In the genomic region with DNA sequence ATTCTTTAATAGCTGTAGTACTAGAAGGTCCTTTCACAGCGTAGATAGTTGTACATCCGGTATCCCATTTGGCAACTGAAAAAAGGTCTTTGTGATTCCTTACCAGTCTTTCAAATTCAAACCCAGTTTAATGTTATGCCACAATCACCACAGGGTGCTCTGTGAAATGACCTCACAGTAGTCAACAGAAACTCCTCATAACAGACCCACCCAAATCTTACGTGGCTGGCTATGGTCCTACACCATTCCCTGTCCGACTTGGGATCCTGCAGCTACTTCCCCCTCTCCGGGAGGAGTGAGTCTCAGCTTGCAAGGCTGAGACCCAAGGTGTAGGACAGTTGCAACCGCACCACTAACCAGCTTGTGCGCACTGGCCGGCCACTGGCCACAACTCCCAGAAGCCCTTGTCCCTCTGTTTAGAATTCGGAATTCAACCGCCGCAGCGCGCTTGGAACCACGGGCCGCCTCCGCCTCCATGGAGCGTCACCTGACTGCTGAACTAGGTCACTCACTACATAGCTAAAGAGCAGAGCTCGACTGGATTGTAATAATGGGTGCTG, we compare ENCODE assay signal across 28 mouse cellular contexts. TPM values are rescaled to one million over a fixed set of nuclear protein-coding genes. Genes with fewer than 3 reads are reported as not detected.
A peak's percentile ranks its signal among the peaks of the same experiment; 100 is the strongest.
DNase-seq lines count a peak whose midpoint lies in the region; TF ChIP-seq lines count a peak whose summit lies in the region.
"Had no signal": no experiment of that assay in that cellular context is flagged by ENCODE, and none has a peak within 500 bp of the region (broad histone marks: within the 10 kb centered on the region; RNA-seq: fewer than 3 reads in every experiment).

TSS of gene Morc2b (minus strand) at position 423 of the 560 bp plus-strand sequence.

- 0 out of 2 replicates have a peak within 1 kb of the TSS, but pooled peaks have one; percentile 25 for H3K9ac ChIP-seq in ES-Bruce4 (ENCODE audit: low read depth, poor library complexity, severe bottlenecking)
- H3K9ac ChIP-seq: embryonic facial prominence, embryonic 13.5 days; forebrain, embryonic 12.5 days; forebrain, embryonic 15.5 days; hindbrain, embryonic 14.5 days had no signal

- H3K9me3 ChIP-seq in E14TG2a.4 (ENCODE audit: low read length): no peaks in the 10 kb centered on the region
- no peaks in the 10 kb centered on the region for H3K9me3 ChIP-seq in ES-Bruce4 (replicated peaks; ENCODE audit: control insufficient read depth, insufficient read depth, low read length, poor library complexity, severe bottlenecking)
- H3K9me3 ChIP-seq: embryonic facial prominence, embryonic 13.5 days; forebrain, embryonic 15.5 days had no signal

- peak; percentile 89 for DNase-seq in R1 (ENCODE audit: low read depth, low spot score)
- peak; percentile 11 for DNase-seq in testis, postnatal 14 days (ENCODE audit: low spot score)
- no peak for DNase-seq in gastrocnemius, postnatal 10 days
- DNase-seq in spleen, adult 12 weeks (ENCODE audit: low spot score): no peak
- DNase-seq: adrenal gland, adult 8-10 months; adrenal gland, postnatal 25 days; cerebellum, adult 11-12 months; cerebellum, adult 8-10 months; cerebellum, postnatal 10 days; cerebellum, postnatal 36 days; embryo, embryonic 11 days; gastrocnemius, postnatal 36 days had no signal

- peak within 1 kb of the TSS; percentile 71 for H3K4me3 ChIP-seq in E14TG2a.4 (replicated peaks; ENCODE audit: low read length)
- H3K4me3 ChIP-seq in ES-Bruce4 (ENCODE audit: low read depth, low read length): peak within 1 kb of the TSS; percentile 64
- H3K4me3 ChIP-seq: embryonic facial prominence, embryonic 10.5 days; embryonic facial prominence, embryonic 13.5 days; erythroblast, embryonic 14.5 days; forebrain, embryonic 12.5 days; forebrain, embryonic 15.5 days; hindbrain, embryonic 10.5 days had no signal

- H3K4me1 ChIP-seq in E14TG2a.4 (replicated peaks; ENCODE audit: low read depth, low read length): peaks cover 19% of the 10 kb centered on the region
- no peaks in the 10 kb centered on the region for H3K4me1 ChIP-seq in ES-Bruce4 (ENCODE audit: control insufficient read depth, insufficient read depth, low read length)
- H3K4me1 ChIP-seq: embryonic facial prominence, embryonic 10.5 days; embryonic facial prominence, embryonic 13.5 days; forebrain, embryonic 12.5 days; forebrain, embryonic 15.5 days; hindbrain, embryonic 10.5 days had no signal

- H3K27ac ChIP-seq in ES-Bruce4 (ENCODE audit: insufficient read depth, low read length): no peak within 1 kb of the TSS
- H3K27ac ChIP-seq: embryonic facial prominence, embryonic 10.5 days; embryonic facial prominence, embryonic 13.5 days; forebrain, embryonic 12.5 days; forebrain, embryonic 15.5 days; hindbrain, embryonic 10.5 days; hindbrain, embryonic 14.5 days; hindbrain, postnatal 0 days had no signal

- TF ChIP-seq CTCF in E14TG2a.4 (conservative IDR thresholded peaks at IDR 0.05; ENCODE audit: low read length): no peak
- TF ChIP-seq CTCF in ES-Bruce4 (IDR thresholded peaks at IDR 0.05; ENCODE audit: low read depth, low read length): no peak

- H3K36me3 ChIP-seq in E14TG2a.4 (ENCODE audit: insufficient read depth, low read length) (no peaks in the 10 kb centered on the region), ES-Bruce4 (ENCODE audit: control insufficient read depth, insufficient read depth, low read length, poor library complexity, severe bottlenecking) (no peaks in the 10 kb centered on the region)
- H3K36me3 ChIP-seq: embryonic facial prominence, embryonic 10.5 days; embryonic facial prominence, embryonic 13.5 days; forebrain, embryonic 12.5 days; forebrain, embryonic 15.5 days; hindbrain, embryonic 10.5 days had no signal

- H3K27me3 ChIP-seq in E14TG2a.4 (ENCODE audit: insufficient read depth, low read length) (no peaks in the 10 kb centered on the region), ES-Bruce4 (ENCODE audit: control insufficient read depth, insufficient read depth, low read length, poor library complexity, severe bottlenecking) (no peaks in the 10 kb centered on the region)
- H3K27me3 ChIP-seq: embryonic facial prominence, embryonic 13.5 days; forebrain, embryonic 12.5 days; forebrain, embryonic 15.5 days had no signal

- no peak for TF ChIP-seq EP300 in ES-Bruce4 (IDR thresholded peaks at IDR 0.05; ENCODE audit: insufficient read depth, low read depth, low read length)

- TF ChIP-seq POLR2A in ES-Bruce4 (IDR thresholded peaks at IDR 0.05; ENCODE audit: insufficient read depth, low read length): no peak

RNA-seq across cellular contexts. Expression of gene Morc2b, which starts in this region (rescaled TPM):
- polyA plus RNA-seq in ES-Bruce4 (2011; ENCODE audit: insufficient read depth, insufficient read length, low read depth, missing spikeins): 0.21 and 0.23 TPM in 2 replicates
- total RNA-seq in gastrocnemius, postnatal 10 days (2021): under 1 TPM; 0.05 to 0.43 TPM
- total RNA-seq: adrenal gland, adult 8-10 months; adrenal gland, postnatal 25 days; granulocyte monocyte progenitor cell, adult 5-6 weeks had no signal
- polyA plus RNA-seq: activated CD4-positive, CD25-positive, alpha-beta regulatory T cell, adult 4 months; CD4-positive, CD25-positive, alpha-beta regulatory T cell, adult 4 months; embryonic facial prominence, embryonic 10.5 days; embryonic facial prominence, embryonic 13.5 days; erythroblast, embryonic 14.5 days; heart, embryonic 11.5 days; inflammation-experienced regulatory T-cells, adult 6 months; intestine, embryonic 16.5 days had no signal

Comparison
In these comparisons a context has a peak if more than half of its experiments do, and no peak if none do; other contexts are left out.
1. DNase-seq: peak in R1 (single experiment) and testis, postnatal 14 days (single experiment); none in gastrocnemius, postnatal 10 days (single experiment) and spleen, adult 12 weeks (single experiment).